Mouse (Mus musculus) hindbrain, postnatal 0 days (tissue): ENCODE measurements at regions not wholly inside any gene's neighbourhood (a gene's known extent, or its start where the extent isn't known, plus 50 kb on each side); places are given as distances from the start of the nearest gene placed in this dataset.
A peak's percentile ranks its signal among the peaks of the same experiment; 100 is the strongest.

Source experiments
- ATAC-seq: fragments of 200-750 bp; cut with Nextera tagmentation; 2 replicates; pipeline ENCODE4 v1.8.0; 2017; ENCODE audit warnings: mild to moderate bottlenecking, moderate TSS enrichment, moderate library complexity
- DNase-seq: peaks from one replicate; pipeline ENCODE4 v3.0.0-alpha.2; 2015; ENCODE audit warnings: low spot score
- H3K27ac ChIP-seq: fragments of 300-500 bp; sonication (generic); 2 replicates; pipeline ENCODE4 v1.5.1; 2014; ENCODE audit warnings: mild to moderate bottlenecking
- H3K27me3 ChIP-seq: fragments of 300-500 bp; sonication (generic); 2 replicates; pipeline ENCODE4 v1.6.1; 2014; ENCODE audit warnings: low read length, mixed read lengths; ENCODE audit not compliant: insufficient read depth
- H3K36me3 ChIP-seq: fragments of 300-500 bp; sonication (generic); 2 replicates; pipeline ENCODE4 v1.6.1; 2014; ENCODE audit warnings: low read length, mixed read lengths; ENCODE audit not compliant: insufficient read depth
- H3K4me1 ChIP-seq: fragments of 300-500 bp; sonication (generic); 2 replicates; pipeline ENCODE4 v1.6.1; 2014; ENCODE audit warnings: antibody characterized with exemption, low read length, mixed read lengths; ENCODE audit not compliant: insufficient read depth
- H3K4me2 ChIP-seq: fragments of 300-500 bp; sonication (generic); 2 replicates; pipeline ENCODE4 v1.6.1; 2014; ENCODE audit warnings: low read depth, mild to moderate bottlenecking, low read length, moderate library complexity, mixed read lengths
- H3K4me3 ChIP-seq: fragments of 300-500 bp; sonication (generic); 2 replicates; pipeline ENCODE4 v1.5.1; 2014; ENCODE audit warnings: low read length
- H3K9ac ChIP-seq: fragments of 300-500 bp; sonication (generic); replicated peaks from 2 replicates; pipeline ENCODE4 v1.6.1; 2014; ENCODE audit warnings: mild to moderate bottlenecking, low read length, moderate library complexity, mixed read lengths
- H3K9me3 ChIP-seq: fragments of 300-500 bp; sonication (generic); 2 replicates; pipeline ENCODE4 v1.6.1; 2016; ENCODE audit warnings: low read length, mixed read lengths
- CTCF ChIP-seq: IDR thresholded peaks from 2 replicates; pipeline ENCODE4 v1.5.1; 2016; ENCODE audit warnings: antibody characterized with exemption, control low read depth, low read depth
- WGBS: fragments of 180-500 bp; shearing (Covaris S2); extraction: QIAGEN DNeasy Blood & Tissue Kit; methylation state at CpG from one replicate; pipeline ENCODE4 v1.1.7; 2014; 5-methylcytosine and 5-hydroxymethylcytosine counted together

GRCm38 (mm10) chr2:48519838-48520404 is 294.0 kb upstream of the Acvr2a start:
- no peak overlapping the region for H3K4me2 ChIP-seq
- H3K27ac ChIP-seq: no peak overlapping the region
- TF ChIP-seq CTCF: no peak
- ATAC-seq: no peak
- H3K4me1 ChIP-seq: no peaks in the 10 kb centered on the region
- no peaks in the 10 kb centered on the region for H3K27me3 ChIP-seq
- no peak for DNase-seq
- no peaks in the 10 kb centered on the region for H3K9me3 ChIP-seq
- H3K36me3 ChIP-seq: no peaks in the 10 kb centered on the region
- 67% methylated on average over 5 of the region's 5 CpGs for WGBS
- H3K9ac ChIP-seq: no peak overlapping the region
- no peak overlapping the region for H3K4me3 ChIP-seq

- TF ChIP-seq CTCF: no peak
- H3K9ac ChIP-seq: no peak overlapping the region
- no peaks in the 10 kb centered on the region for H3K36me3 ChIP-seq
- no peaks in the 10 kb centered on the region for H3K4me1 ChIP-seq
- H3K4me3 ChIP-seq: no peak overlapping the region
- H3K9me3 ChIP-seq: no peaks in the 10 kb centered on the region
- H3K4me2 ChIP-seq: no peak overlapping the region
- ATAC-seq (no peak), DNase-seq (no peak)
- H3K27me3 ChIP-seq: no peaks in the 10 kb centered on the region
- WGBS: 70% methylated on average over 2 of the region's 2 CpGs
- no peak overlapping the region for H3K27ac ChIP-seq
Observed at GRCm38 (mm10) chr2:48520535-48520971, 293.4 kb upstream of the Acvr2a start.

GRCm38 (mm10) chr2:48535453-48535852 is 278.5 kb upstream of the Acvr2a start:
- ATAC-seq (no peak), DNase-seq (no peak)
- no peaks in the 10 kb centered on the region for H3K9me3 ChIP-seq
- H3K9ac ChIP-seq: no peak overlapping the region
- H3K4me1 ChIP-seq: peaks cover 3% of the 10 kb centered on the region
- no peaks in the 10 kb centered on the region for H3K36me3 ChIP-seq
- H3K27me3 ChIP-seq: no peaks in the 10 kb centered on the region
- no peak overlapping the region for H3K4me3 ChIP-seq
- WGBS: 93% methylated on average over 2 of the region's 2 CpGs
- H3K27ac ChIP-seq: no peak overlapping the region
- no peak for TF ChIP-seq CTCF
- H3K4me2 ChIP-seq: no peak overlapping the region

GRCm38 (mm10) chr2:48536930-48537329 is 277.0 kb upstream of the Acvr2a start:
- no peak overlapping the region for H3K4me3 ChIP-seq
- DNase-seq: no peak
- no peak for TF ChIP-seq CTCF
- H3K9me3 ChIP-seq: no peaks in the 10 kb centered on the region
- no peak overlapping the region for H3K27ac ChIP-seq
- H3K4me1 ChIP-seq: peaks cover 3% of the 10 kb centered on the region
- 82% methylated on average over 4 of the region's 4 CpGs for WGBS
- H3K27me3 ChIP-seq: no peaks in the 10 kb centered on the region
- H3K4me2 ChIP-seq: no peak overlapping the region
- ATAC-seq: no peak
- no peaks in the 10 kb centered on the region for H3K36me3 ChIP-seq
- no peak overlapping the region for H3K9ac ChIP-seq

GRCm38 (mm10) chr2:48538668-48539341 is 275.1 kb upstream of the Acvr2a start:
- Histone ChIP-seq H3K27me3 (no peaks in the 10 kb centered on the region), H3K9ac (0 out of 2 replicates have a peak overlapping the region, but pooled peaks have one; percentile 2), H3K4me2 (peak overlapping the region; percentile 54), H3K4me1 (peaks cover 3% of the 10 kb centered on the region), H3K9me3 (no peaks in the 10 kb centered on the region), H3K36me3 (no peaks in the 10 kb centered on the region), H3K4me3 (peak overlapping the region; percentile 24), H3K27ac (peak overlapping the region; percentile 27; the same call in 1 of the 2 replicates)
- WGBS: 9% methylated on average over 13 of the region's 13 CpGs
- DNase-seq (peak; percentile 49), ATAC-seq (peak; percentile 87)
- TF ChIP-seq CTCF: no peak

- 60% methylated on average over 4 of the region's 4 CpGs for WGBS
- DNase-seq: no peak
- Histone ChIP-seq H3K27ac (no peak overlapping the region), H3K36me3 (no peaks in the 10 kb centered on the region), H3K4me1 (peaks cover 3% of the 10 kb centered on the region), H3K9ac (no peak overlapping the region), H3K27me3 (no peaks in the 10 kb centered on the region), H3K9me3 (no peaks in the 10 kb centered on the region), H3K4me3 (no peak overlapping the region), H3K4me2 (peak overlapping the region; percentile 54)
- TF ChIP-seq CTCF: no peak
- no peak for ATAC-seq
Observed at GRCm38 (mm10) chr2:48539465-48540055, 274.3 kb upstream of the Acvr2a start.

- H3K4me2 ChIP-seq: no peak overlapping the region
- WGBS: 64% methylated on average over 4 of the region's 4 CpGs
- no peaks in the 10 kb centered on the region for H3K9me3 ChIP-seq
- H3K4me1 ChIP-seq: no peaks in the 10 kb centered on the region
- ATAC-seq: no peak
- no peak overlapping the region for H3K9ac ChIP-seq
- TF ChIP-seq CTCF: no peak
- H3K27ac ChIP-seq: no peak overlapping the region
- no peak overlapping the region for H3K4me3 ChIP-seq
- no peaks in the 10 kb centered on the region for H3K27me3 ChIP-seq
- DNase-seq: no peak
- no peaks in the 10 kb centered on the region for H3K36me3 ChIP-seq
Observed at GRCm38 (mm10) chr2:48544377-48544776, 269.5 kb upstream of the Acvr2a start.
